In genomic region chr17:49208315-49208820, GRCm38 (mm10) we compare ENCODE assay signal across 12 mouse cellular contexts.
DNase-seq lines count a peak whose midpoint lies in the region; ATAC-seq and TF ChIP-seq lines count a peak whose summit lies in the region.
"Had no signal": no experiment of that assay in that cellular context is flagged by ENCODE, and none has a peak within 500 bp of the region (broad histone marks: within the 10 kb centered on the region; RNA-seq: fewer than 3 reads in every experiment).

No protein-coding gene starts in this region.

- no peak overlapping the region for H3K27ac ChIP-seq in midbrain, postnatal 0 days (ENCODE audit: low read depth, low read length)
- no peak overlapping the region for H3K27ac ChIP-seq in midbrain, embryonic 13.5 days
- H3K27ac ChIP-seq: limb, embryonic 15.5 days had no signal

- 67% methylated on average over 10 of the region's 10 CpGs for WGBS in midbrain, postnatal 0 days
- WGBS in midbrain, embryonic 13.5 days: 67% methylated on average over 10 of the region's 10 CpGs

- no peaks in the 10 kb centered on the region for H3K36me3 ChIP-seq in midbrain, postnatal 0 days (ENCODE audit: insufficient read depth, low read length)
- H3K36me3 ChIP-seq in midbrain, embryonic 13.5 days: no peaks in the 10 kb centered on the region
- H3K36me3 ChIP-seq: limb, embryonic 15.5 days had no signal

- no peaks in the 10 kb centered on the region for H3K4me1 ChIP-seq in midbrain, postnatal 0 days (ENCODE audit: insufficient read depth, low read length)
- peaks cover 17% of the 10 kb centered on the region for H3K4me1 ChIP-seq in midbrain, embryonic 13.5 days (replicated peaks)
- H3K4me1 ChIP-seq: limb, embryonic 15.5 days had no signal

- H3K9me3 ChIP-seq in midbrain, postnatal 0 days (ENCODE audit: low read length): no peaks in the 10 kb centered on the region
- H3K9me3 ChIP-seq in midbrain, embryonic 13.5 days: no peaks in the 10 kb centered on the region
- H3K9me3 ChIP-seq: limb, embryonic 15.5 days had no signal

- no peak overlapping the region for H3K9ac ChIP-seq in midbrain, postnatal 0 days (replicated peaks; ENCODE audit: low read length, poor library complexity, severe bottlenecking)
- no peak overlapping the region for H3K9ac ChIP-seq in midbrain, embryonic 13.5 days (replicated peaks)
- H3K9ac ChIP-seq: limb, embryonic 15.5 days had no signal

- TF ChIP-seq CTCF in midbrain, postnatal 0 days (IDR thresholded peaks at IDR 0.05): peak; percentile 45

- H3K27me3 ChIP-seq in midbrain, postnatal 0 days (ENCODE audit: insufficient read depth, low read length): no peaks in the 10 kb centered on the region
- no peaks in the 10 kb centered on the region for H3K27me3 ChIP-seq in midbrain, embryonic 13.5 days
- H3K27me3 ChIP-seq: limb, embryonic 15.5 days had no signal

- peak; percentile 55 to 64 for DNase-seq in cerebellum, postnatal 10 days
- no peak for DNase-seq in cerebellum, postnatal 25 days
- peak; percentile 48 for DNase-seq in kidney, postnatal 10 days
- no peak for DNase-seq in kidney, adult 9 months
- no peak for DNase-seq in midbrain, postnatal 0 days (ENCODE audit: low spot score)
- no peak for DNase-seq in natural killer cell, adult 2 months (ENCODE audit: low spot score in 2 of 2)
- no peak for DNase-seq in thymus, postnatal 36 days
- DNase-seq: cerebellum, adult 9-11 months; midbrain, embryonic 14.5 days; spleen, adult 18-20 months had no signal

- no peak for ATAC-seq in midbrain, postnatal 0 days (ENCODE audit: low FRiP score)
- no peak for ATAC-seq in midbrain, embryonic 13.5 days

- H3K4me3 ChIP-seq in midbrain, postnatal 0 days (ENCODE audit: low read depth, low read length): no peak overlapping the region
- H3K4me3 ChIP-seq in midbrain, embryonic 13.5 days (replicated peaks): no peak overlapping the region
- H3K4me3 ChIP-seq: limb, embryonic 15.5 days had no signal

- no peak overlapping the region for H3K4me2 ChIP-seq in midbrain, postnatal 0 days (ENCODE audit: low read depth, low read length, poor library complexity, severe bottlenecking)
- no peak overlapping the region for H3K4me2 ChIP-seq in midbrain, embryonic 13.5 days (replicated peaks)
- H3K4me2 ChIP-seq: limb, embryonic 15.5 days had no signal

Comparison
In these comparisons a context has a peak if more than half of its experiments do, and no peak if none do; other contexts are left out.
1. DNase-seq: peak in cerebellum, postnatal 10 days (2 of 2) and kidney, postnatal 10 days (single experiment); none in cerebellum, postnatal 25 days (0 of 2), kidney, adult 9 months (single experiment), midbrain, postnatal 0 days (single experiment), natural killer cell, adult 2 months (0 of 2) and thymus, postnatal 36 days (0 of 2).